Mouse (Mus musculus) lung, embryonic 16.5 days (tissue): ENCODE data around the gene Kazn. TPM values are rescaled to one million over a fixed set of nuclear protein-coding genes. Genes with fewer than 3 reads are reported as not detected.
A peak's percentile ranks its signal among the peaks of the same experiment; 100 is the strongest.

Experiments used
- ATAC-seq: fragments of 200-750 bp; cut with Nextera tagmentation; 2 replicates; pipeline ENCODE4 v1.8.0; 2017; ENCODE audit warnings: low read depth, mild to moderate bottlenecking, moderate library complexity
- H3K27ac ChIP-seq: fragments of 300-500 bp; sonication (generic); 2 replicates; pipeline ENCODE4 v1.5.1; 2014; ENCODE audit warnings: mild to moderate bottlenecking, control low read depth, low read length
- H3K27me3 ChIP-seq: fragments of 300-500 bp; sonication (generic); 2 replicates; pipeline ENCODE4 v1.6.1; 2014; ENCODE audit warnings: low read depth, low read length, mixed read lengths; ENCODE audit not compliant: control insufficient read depth, insufficient read depth
- H3K36me3 ChIP-seq: fragments of 300-500 bp; sonication (generic); 2 replicates; pipeline ENCODE4 v1.6.1; 2014; ENCODE audit warnings: low read length; ENCODE audit not compliant: control insufficient read depth, insufficient read depth
- H3K4me1 ChIP-seq: fragments of 300-500 bp; sonication (generic); replicated peaks from 2 replicates; pipeline ENCODE4 v1.6.1; 2014; ENCODE audit warnings: low read length, mixed read lengths; ENCODE audit not compliant: control insufficient read depth, insufficient read depth
- H3K4me2 ChIP-seq: fragments of 300-500 bp; sonication (generic); 2 replicates; pipeline ENCODE4 v1.6.1; 2014; ENCODE audit warnings: low read depth, low read length, control low read depth
- H3K4me3 ChIP-seq: fragments of 300-500 bp; sonication (generic); 2 replicates; pipeline ENCODE4 v1.5.1; 2014; ENCODE audit warnings: mild to moderate bottlenecking, low read length, control low read depth
- H3K9ac ChIP-seq: fragments of 300-500 bp; sonication (generic); 2 replicates; pipeline ENCODE4 v1.6.1; 2014; ENCODE audit warnings: low read length, control low read depth
- H3K9me3 ChIP-seq: fragments of 300-500 bp; sonication (generic); 2 replicates; pipeline ENCODE4 v1.6.1; 2016; ENCODE audit warnings: low read length; ENCODE audit not compliant: control insufficient read depth
- WGBS: fragments of 180-500 bp; shearing (Covaris S2); extraction: QIAGEN DNeasy Blood & Tissue Kit; methylation state at CpG from one replicate; pipeline ENCODE4 v1.1.7; 2014; 5-methylcytosine and 5-hydroxymethylcytosine counted together
- polyA plus RNA-seq: library from polyadenylated mRNA; unstranded; fragments of >200 nt; fragmentation: Nextera tagmentation; extraction: Ambion mirVana; gene quantifications from 2 replicates; pipeline ENCODE4 v1.2.1, GENCODE M21; 2015

Gene Kazn
- polyA plus RNA-seq, 1 experiment from 2014 or later, result 11.4 TPM

GRCm38 (mm10) chr4:142235426-142235825 lies 3.8 kb downstream of the Kazn start:
- H3K4me2 ChIP-seq, result no peak overlapping the region
- H3K4me3 ChIP-seq, result no peak overlapping the region
- no peak for ATAC-seq
- 58% methylated on average over 11 of the region's 11 CpGs for WGBS
- H3K36me3 ChIP-seq, result no peaks in the 10 kb centered on the region
- H3K27ac ChIP-seq, result peak overlapping the region; percentile 19; the same call in 1 of the 2 replicates
- H3K9ac ChIP-seq, result no peak overlapping the region
- no peaks in the 10 kb centered on the region for H3K27me3 ChIP-seq
- peaks cover 24% of the 10 kb centered on the region for H3K4me1 ChIP-seq
- no peaks in the 10 kb centered on the region for H3K9me3 ChIP-seq

- H3K4me1 ChIP-seq, result peaks cover 23% of the 10 kb centered on the region
- no peak overlapping the region for H3K4me3 ChIP-seq
- H3K36me3 ChIP-seq, result no peaks in the 10 kb centered on the region
- 75% methylated on average over 9 of the region's 9 CpGs for WGBS
- no peaks in the 10 kb centered on the region for H3K27me3 ChIP-seq
- H3K4me2 ChIP-seq, result no peak overlapping the region
- H3K9ac ChIP-seq, result no peak overlapping the region
- H3K27ac ChIP-seq, result 0 out of 2 replicates have a peak overlapping the region, but pooled peaks have one; percentile 15
- ATAC-seq, result no peak
- H3K9me3 ChIP-seq, result no peaks in the 10 kb centered on the region
Observed at GRCm38 (mm10) chr4:142234828-142235227, 4.4 kb downstream of the Kazn start.

- H3K27ac ChIP-seq, result peak overlapping the region; percentile 69
- H3K9me3 ChIP-seq, result no peaks in the 10 kb centered on the region
- no peaks in the 10 kb centered on the region for H3K27me3 ChIP-seq
- H3K36me3 ChIP-seq, result no peaks in the 10 kb centered on the region
- peaks cover 35% of the 10 kb centered on the region for H3K4me1 ChIP-seq
- peak; percentile 56 for ATAC-seq
- 28% methylated on average over 13 of the region's 13 CpGs for WGBS
- no peak overlapping the region for H3K4me3 ChIP-seq
- H3K9ac ChIP-seq, result peak overlapping the region; percentile 8; the same call in 1 of the 2 replicates
- H3K4me2 ChIP-seq, result peak overlapping the region; percentile 32; the same call in 1 of the 2 replicates
Observed at GRCm38 (mm10) chr4:142228821-142229575, 10.2 kb downstream of the Kazn start.

- no peak overlapping the region for H3K4me2 ChIP-seq
- no peak for ATAC-seq
- peak overlapping the region; percentile 50 for H3K27ac ChIP-seq
- H3K36me3 ChIP-seq, result no peaks in the 10 kb centered on the region
- peak overlapping the region; percentile 36 for H3K9ac ChIP-seq
- H3K27me3 ChIP-seq, result no peaks in the 10 kb centered on the region
- H3K4me3 ChIP-seq, result no peak overlapping the region
- peaks cover 64% of the 10 kb centered on the region for H3K4me1 ChIP-seq
- WGBS, result 30% methylated on average over 9 of the region's 9 CpGs
- no peaks in the 10 kb centered on the region for H3K9me3 ChIP-seq
Observed at GRCm38 (mm10) chr4:142223898-142224645, 15.1 kb downstream of the Kazn start.

- no peaks in the 10 kb centered on the region for H3K36me3 ChIP-seq
- WGBS, result 65% methylated on average over 1 of the region's 1 CpGs
- H3K4me2 ChIP-seq, result no peak overlapping the region
- H3K4me1 ChIP-seq, result peaks cover 53% of the 10 kb centered on the region
- H3K27me3 ChIP-seq, result no peaks in the 10 kb centered on the region
- no peak for ATAC-seq
- no peaks in the 10 kb centered on the region for H3K9me3 ChIP-seq
- peak overlapping the region; percentile 64; the same call in 1 of the 2 replicates for H3K27ac ChIP-seq
- no peak overlapping the region for H3K4me3 ChIP-seq
- H3K9ac ChIP-seq, result no peak overlapping the region
Observed at GRCm38 (mm10) chr4:142222385-142222784, 16.8 kb downstream of the Kazn start.

- H3K9ac ChIP-seq, result 0 out of 2 replicates have a peak overlapping the region, but pooled peaks have one; percentile 14
- peak overlapping the region; percentile 64 for H3K27ac ChIP-seq
- ATAC-seq, result no peak
- H3K9me3 ChIP-seq, result no peaks in the 10 kb centered on the region
- 30% methylated on average over 5 of the region's 5 CpGs for WGBS
- H3K36me3 ChIP-seq, result no peaks in the 10 kb centered on the region
- no peak overlapping the region for H3K4me3 ChIP-seq
- no peaks in the 10 kb centered on the region for H3K27me3 ChIP-seq
- peaks cover 57% of the 10 kb centered on the region for H3K4me1 ChIP-seq
- no peak overlapping the region for H3K4me2 ChIP-seq
Observed at GRCm38 (mm10) chr4:142221757-142222072, 17.5 kb downstream of the Kazn start.

- Histone ChIP-seq H3K27me3 (no peaks in the 10 kb centered on the region), H3K4me1 (peaks cover 58% of the 10 kb centered on the region), H3K27ac (peak overlapping the region; percentile 64), H3K36me3 (no peaks in the 10 kb centered on the region), H3K9ac (0 out of 2 replicates have a peak overlapping the region, but pooled peaks have one; percentile 14), H3K4me3 (no peak overlapping the region), H3K9me3 (no peaks in the 10 kb centered on the region), H3K4me2 (peak overlapping the region; percentile 25; the same call in 1 of the 2 replicates)
- ATAC-seq, result peak; percentile 57
- WGBS, result 35% methylated on average over 18 of the region's 18 CpGs
Observed at GRCm38 (mm10) chr4:142221025-142221756, 18.0 kb downstream of the Kazn start.

GRCm38 (mm10) chr4:142218997-142219396 lies 20.2 kb downstream of the Kazn start:
- Histone ChIP-seq H3K4me3 (no peak overlapping the region), H3K9ac (no peak overlapping the region), H3K36me3 (no peaks in the 10 kb centered on the region), H3K4me2 (no peak overlapping the region), H3K4me1 (peaks cover 58% of the 10 kb centered on the region), H3K27ac (no peak overlapping the region), H3K27me3 (no peaks in the 10 kb centered on the region), H3K9me3 (no peaks in the 10 kb centered on the region)
- WGBS, result 69% methylated on average over 8 of the region's 8 CpGs
- no peak for ATAC-seq

GRCm38 (mm10) chr4:142217048-142217447 lies 22.2 kb downstream of the Kazn start:
- H3K36me3 ChIP-seq, result no peaks in the 10 kb centered on the region
- H3K4me2 ChIP-seq, result no peak overlapping the region
- WGBS, result 88% methylated on average over 6 of the region's 6 CpGs
- no peaks in the 10 kb centered on the region for H3K9me3 ChIP-seq
- H3K27ac ChIP-seq, result no peak overlapping the region
- no peak overlapping the region for H3K9ac ChIP-seq
- peaks cover 58% of the 10 kb centered on the region for H3K4me1 ChIP-seq
- no peak overlapping the region for H3K4me3 ChIP-seq
- ATAC-seq, result no peak
- H3K27me3 ChIP-seq, result no peaks in the 10 kb centered on the region
